Mouse (Mus musculus) kidney, postnatal 36 days (tissue): ENCODE results near the gene Mysm1.
A peak's percentile ranks its signal among the peaks of the same experiment; 100 is the strongest.

Source experiments
- DNase-seq, 2 experiments: peaks; one replicate each; pipeline ENCODE4 v3.0.0; 2021 to 2022; ENCODE audit warnings: mixed read lengths in 2 of 2

Gene Mysm1

DNA sequence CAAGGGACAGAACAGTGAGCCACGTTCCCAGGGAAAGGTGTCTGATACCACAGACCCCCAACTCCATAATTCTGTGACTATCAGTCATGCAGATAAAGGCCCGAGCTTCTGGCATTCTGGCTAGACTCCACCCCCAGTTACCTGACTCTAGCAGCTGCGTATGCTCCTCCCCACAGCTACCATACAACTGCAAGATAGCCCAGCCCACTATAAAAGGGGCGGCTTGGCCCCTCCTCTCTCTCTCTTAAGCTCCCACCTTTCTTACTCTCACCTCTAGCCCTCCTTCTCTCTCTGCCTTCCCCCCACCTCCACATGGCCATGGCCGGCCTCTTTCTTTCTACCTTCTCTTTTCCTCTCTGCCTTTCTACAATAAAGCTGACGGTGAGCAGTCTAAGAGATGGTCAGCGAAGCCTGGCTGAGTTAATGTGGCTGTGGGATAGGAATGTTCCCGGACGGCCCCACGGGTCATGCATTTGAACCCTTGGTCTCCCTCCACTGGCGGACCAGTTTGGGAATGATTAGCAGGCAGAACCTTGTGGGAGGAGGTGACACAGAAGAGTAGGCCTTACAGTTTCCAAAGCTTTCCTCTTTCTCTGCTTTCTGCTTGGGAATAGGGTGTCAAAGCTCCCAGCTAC, 37.6 kb downstream of the Mysm1 start:
- peak; percentile 76 for DNase-seq

DNA sequence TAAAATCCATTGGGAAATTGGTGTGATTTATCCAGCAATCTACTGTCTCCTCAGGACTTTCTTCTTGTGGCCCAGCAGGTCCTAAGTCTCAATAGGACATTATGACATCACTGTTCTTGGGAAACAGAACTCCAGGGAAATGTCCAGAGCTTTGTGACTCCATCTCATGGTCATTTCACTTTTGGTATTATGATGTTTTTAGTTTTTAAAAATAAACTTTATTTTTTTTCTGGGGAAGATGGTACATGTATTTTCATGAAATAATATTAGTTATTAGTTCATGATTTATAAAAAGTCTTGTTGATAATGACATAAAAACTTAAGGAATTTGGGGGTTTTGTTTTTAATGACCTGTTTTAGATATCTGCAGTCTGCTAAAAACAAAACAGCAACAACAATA, 50.2 kb downstream of the Mysm1 start, which contains the start of gene Eqtn:
TSS of gene Eqtn (minus strand) at position 101 of the 400 bp plus-strand sequence.
- DNase-seq = no peak

DNA sequence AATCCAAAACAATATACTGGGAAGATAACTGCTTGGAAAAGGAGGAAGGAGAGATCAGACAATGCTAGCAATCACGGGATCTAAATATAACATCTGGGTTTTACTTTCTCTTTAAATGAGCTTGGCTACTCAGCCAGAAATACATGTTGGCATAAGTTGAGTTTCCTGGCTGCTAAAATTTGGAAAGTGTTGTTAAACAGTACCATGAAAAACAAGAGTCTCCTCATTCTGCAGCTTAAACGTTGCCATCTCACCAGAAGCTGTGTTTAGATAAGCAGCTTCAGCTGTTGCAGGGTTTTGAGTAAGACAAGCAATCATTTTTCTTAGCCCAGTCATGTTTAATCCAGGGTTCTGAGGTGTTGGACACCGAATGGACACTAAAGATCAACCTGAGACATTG, 77.1 kb downstream of the Mysm1 start:
- no peak for DNase-seq

DNA sequence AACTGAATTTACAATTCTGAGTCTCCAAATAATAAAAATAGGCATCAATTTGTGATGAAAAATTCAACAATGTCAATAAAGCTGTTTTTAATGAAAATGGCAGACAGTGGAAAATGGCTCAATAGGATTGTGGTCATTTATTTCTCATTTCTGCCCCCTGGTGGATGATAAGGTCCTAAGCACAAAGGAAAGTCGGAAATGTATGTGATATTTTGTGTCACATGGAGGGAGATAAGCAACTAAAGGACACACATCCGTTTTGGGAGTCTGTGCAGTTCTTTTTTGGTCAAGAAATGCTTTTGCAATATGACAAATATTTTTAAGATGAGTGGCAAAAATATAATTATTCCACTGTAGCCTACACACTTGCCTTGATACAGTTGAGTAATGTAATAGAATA, 78.2 kb downstream of the Mysm1 start:
- peak; percentile 27 to 32 for DNase-seq
